Mouse (Mus musculus): ENCODE results near the gene Slc6a6. TPM values are rescaled to one million over a fixed set of nuclear protein-coding genes. Genes with fewer than 3 reads are reported as not detected.

Slc6a6 gene
- polyA plus RNA-seq, 2 experiments, result 7.5 to 8.0 TPM

GRCm38 (mm10) chr6:91652296-91652695 is 31.6 kb upstream of the Slc6a6 start:
- H3K27me3 ChIP-seq (ENCODE audit: control insufficient read depth, insufficient read depth, low read length), result no peaks in the 10 kb centered on the region
- no peak overlapping the region for H3K9ac ChIP-seq (replicated peaks)
- DNase-seq (ENCODE audit: low read depth in 3 of 3, low spot score in 3 of 3) (no peak), ATAC-seq (ENCODE audit: insufficient read depth) (no peak)
- TF ChIP-seq CTCF (IDR thresholded peaks at IDR 0.05; ENCODE audit: low read depth) (no peak), EP300 (IDR thresholded peaks at IDR 0.05; ENCODE audit: low read depth) (no peak)
- no peak overlapping the region for H3K4me2 ChIP-seq (ENCODE audit: low read depth)
- H3K4me1 ChIP-seq (replicated peaks; ENCODE audit: control insufficient read depth in 2 of 2, insufficient read depth in 2 of 2, low read length in 1 of 2), result no peaks in the 10 kb centered on the region
- 52% methylated on average over 3 of the region's 3 CpGs for WGBS (ENCODE audit: insufficient replicate concordance)
- H3K36me3 ChIP-seq (replicated peaks; ENCODE audit: control insufficient read depth, insufficient read depth, low read depth), result no peaks in the 10 kb centered on the region
- no peak overlapping the region for H3K4me3 ChIP-seq (ENCODE audit: insufficient read depth in 1 of 2, low read depth in 2 of 2, low read length in 2 of 2)
- H3K9me3 ChIP-seq (ENCODE audit: control insufficient read depth, low read length), result no peaks in the 10 kb centered on the region
- H3K27ac ChIP-seq, result no peak overlapping the region

- H3K36me3 ChIP-seq (replicated peaks; ENCODE audit: control insufficient read depth, insufficient read depth, low read depth), result no peaks in the 10 kb centered on the region
- DNase-seq (ENCODE audit: low read depth in 3 of 3, low spot score in 3 of 3) (no peak), ATAC-seq (ENCODE audit: insufficient read depth) (no peak)
- TF ChIP-seq EP300 (IDR thresholded peaks at IDR 0.05; ENCODE audit: low read depth), result no peak
- no peak; the same call in 1 of the 2 replicates for TF ChIP-seq CTCF (IDR thresholded peaks at IDR 0.05; ENCODE audit: low read depth)
- 34% methylated on average over 3 of the region's 3 CpGs for WGBS (ENCODE audit: insufficient replicate concordance)
- H3K9me3 ChIP-seq (ENCODE audit: control insufficient read depth, low read length), result no peaks in the 10 kb centered on the region
- no peak overlapping the region for H3K4me2 ChIP-seq (ENCODE audit: low read depth)
- no peak overlapping the region for H3K4me3 ChIP-seq (ENCODE audit: insufficient read depth in 1 of 2, low read depth in 2 of 2, low read length in 2 of 2)
- peaks cover 0 to 8% of the 10 kb centered on the region in 2 experiments; a peak in 2 of 4 replicates for H3K4me1 ChIP-seq (replicated peaks; ENCODE audit: control insufficient read depth in 2 of 2, insufficient read depth in 2 of 2, low read length in 1 of 2)
- no peaks in the 10 kb centered on the region for H3K27me3 ChIP-seq (ENCODE audit: control insufficient read depth, insufficient read depth, low read length)
- no peak overlapping the region for H3K27ac ChIP-seq
- H3K9ac ChIP-seq (replicated peaks), result no peak overlapping the region
Observed at GRCm38 (mm10) chr6:91655244-91655643, 28.6 kb upstream of the Slc6a6 start.

DNA sequence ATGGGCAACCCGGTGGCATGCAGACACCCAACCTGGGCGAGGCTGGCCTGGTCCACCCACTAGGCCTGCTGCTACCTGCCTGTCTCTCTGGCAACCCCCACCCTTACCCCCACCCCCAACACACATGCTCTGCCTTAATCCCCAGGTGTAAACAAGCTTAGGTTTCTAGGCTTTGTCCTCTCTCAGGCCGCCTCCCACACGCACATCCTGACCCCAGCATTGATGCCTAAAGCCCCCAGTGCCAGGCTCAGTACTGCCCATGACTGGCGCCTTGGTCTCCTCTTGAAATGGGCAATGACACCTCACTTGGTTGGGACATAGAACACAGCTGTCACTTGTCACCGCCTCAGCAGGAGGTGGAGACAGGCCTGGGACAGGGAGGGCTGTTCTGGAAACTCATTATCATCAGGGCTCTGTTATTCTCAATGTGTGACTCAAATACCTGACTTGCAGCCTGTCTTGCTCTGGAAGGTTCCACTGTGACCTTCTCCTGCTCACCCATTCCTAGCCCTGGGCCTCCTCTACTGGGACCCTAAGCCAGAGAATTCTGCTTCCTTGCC is 27.9 kb upstream of the Slc6a6 start:
- no peak for TF ChIP-seq EP300 (IDR thresholded peaks at IDR 0.05; ENCODE audit: low read depth)
- no peak for TF ChIP-seq CTCF (IDR thresholded peaks at IDR 0.05; ENCODE audit: low read depth)
- H3K9ac ChIP-seq (replicated peaks), result no peak overlapping the region
- H3K4me2 ChIP-seq (ENCODE audit: low read depth), result no peak overlapping the region
- ATAC-seq (ENCODE audit: insufficient read depth) (no peak), DNase-seq (ENCODE audit: low read depth in 3 of 3, low spot score in 3 of 3) (no peak)
- no peak overlapping the region for H3K27ac ChIP-seq
- no peaks in the 10 kb centered on the region for H3K36me3 ChIP-seq (replicated peaks; ENCODE audit: control insufficient read depth, insufficient read depth, low read depth)
- 55% methylated on average over 6 of the region's 6 CpGs for WGBS (ENCODE audit: insufficient replicate concordance)
- H3K9me3 ChIP-seq (ENCODE audit: control insufficient read depth, low read length), result no peaks in the 10 kb centered on the region
- no peak overlapping the region for H3K4me3 ChIP-seq (ENCODE audit: insufficient read depth in 1 of 2, low read depth in 2 of 2, low read length in 2 of 2)
- no peaks in the 10 kb centered on the region for H3K27me3 ChIP-seq (ENCODE audit: control insufficient read depth, insufficient read depth, low read length)
- H3K4me1 ChIP-seq (replicated peaks; ENCODE audit: control insufficient read depth in 2 of 2, insufficient read depth in 2 of 2, low read length in 1 of 2), result peaks cover 0 to 10% of the 10 kb centered on the region in 2 experiments; a peak in 2 of 4 replicates

DNA sequence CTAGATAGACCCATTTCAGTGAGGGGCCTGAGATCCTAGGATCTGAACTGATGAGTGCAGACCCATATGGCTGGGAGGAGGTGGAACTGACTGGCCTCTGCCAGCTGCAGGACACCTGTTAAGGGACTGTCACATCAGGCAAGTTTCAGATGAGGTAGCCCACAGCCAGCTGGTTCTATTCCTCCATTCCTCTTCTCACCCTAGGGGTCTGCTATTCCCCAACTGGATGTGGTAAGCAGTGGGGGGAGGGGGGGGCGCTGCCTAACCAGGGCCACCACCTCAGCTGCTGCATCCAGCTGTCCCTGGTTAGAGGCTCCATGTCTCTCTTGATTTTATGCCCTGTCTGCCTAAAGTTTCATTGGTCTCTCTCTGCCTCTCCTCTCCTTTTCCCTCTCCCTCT is 25.6 kb upstream of the Slc6a6 start:
- no peak overlapping the region for H3K4me3 ChIP-seq (ENCODE audit: insufficient read depth in 1 of 2, low read depth in 2 of 2, low read length in 2 of 2)
- no peak overlapping the region for H3K9ac ChIP-seq (replicated peaks)
- H3K9me3 ChIP-seq (ENCODE audit: control insufficient read depth, low read length), result no peaks in the 10 kb centered on the region
- ATAC-seq (ENCODE audit: insufficient read depth) (no peak), DNase-seq (ENCODE audit: low read depth in 3 of 3, low spot score in 3 of 3) (no peak)
- H3K36me3 ChIP-seq (replicated peaks; ENCODE audit: control insufficient read depth, insufficient read depth, low read depth), result no peaks in the 10 kb centered on the region
- no peaks in the 10 kb centered on the region for H3K27me3 ChIP-seq (ENCODE audit: control insufficient read depth, insufficient read depth, low read length)
- H3K4me1 ChIP-seq (replicated peaks; ENCODE audit: control insufficient read depth in 2 of 2, insufficient read depth in 2 of 2, low read length in 1 of 2), result peaks cover 0 to 10% of the 10 kb centered on the region in 2 experiments; a peak in 2 of 4 replicates
- no peak overlapping the region for H3K27ac ChIP-seq
- TF ChIP-seq EP300 (IDR thresholded peaks at IDR 0.05; ENCODE audit: low read depth) (no peak), CTCF (IDR thresholded peaks at IDR 0.05; ENCODE audit: low read depth) (no peak)
- no peak overlapping the region for H3K4me2 ChIP-seq (ENCODE audit: low read depth)
- 43% methylated on average over 1 of the region's 1 CpGs for WGBS (ENCODE audit: insufficient replicate concordance)

DNA sequence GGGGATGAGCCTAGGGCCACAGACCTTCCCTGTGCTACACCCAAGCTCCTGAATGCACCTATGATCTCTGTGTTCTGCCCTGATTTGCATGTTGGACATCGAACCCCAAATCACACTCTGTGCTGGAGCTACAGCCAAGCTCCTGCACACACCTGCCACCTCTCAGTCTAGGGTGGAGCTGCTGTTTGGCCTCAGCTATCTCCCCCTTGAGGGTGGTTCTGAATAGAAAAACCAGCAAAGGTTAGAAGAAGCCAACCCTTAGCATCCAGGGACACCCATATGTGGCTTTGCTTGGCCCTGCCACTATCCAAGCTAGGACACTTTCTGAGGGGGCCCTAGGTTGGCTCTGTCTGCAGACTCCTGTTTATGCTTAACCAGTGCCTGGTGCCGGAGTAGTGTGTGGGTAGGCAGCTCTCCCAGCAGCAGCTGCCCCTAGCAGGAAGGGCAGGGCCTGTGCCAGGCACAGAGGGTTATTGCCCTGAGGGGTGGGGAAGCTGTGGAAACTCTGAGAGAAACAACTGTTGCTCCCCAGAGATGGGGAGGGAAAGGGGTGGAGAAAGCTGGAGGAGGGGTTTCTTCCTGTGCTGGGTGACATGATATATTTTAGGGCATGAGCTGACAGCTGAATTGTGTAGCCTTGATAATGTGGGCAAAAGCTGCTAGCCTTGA is 23.9 kb upstream of the Slc6a6 start:
- Histone ChIP-seq H3K4me3 (ENCODE audit: insufficient read depth in 1 of 2, low read depth in 2 of 2, low read length in 2 of 2) (no peak overlapping the region), H3K27me3 (ENCODE audit: control insufficient read depth, insufficient read depth, low read length) (no peaks in the 10 kb centered on the region), H3K9me3 (ENCODE audit: control insufficient read depth, low read length) (no peaks in the 10 kb centered on the region), H3K4me1 (replicated peaks; ENCODE audit: control insufficient read depth in 2 of 2, insufficient read depth in 2 of 2, low read length in 1 of 2) (peaks cover 0 to 10% of the 10 kb centered on the region in 2 experiments; a peak in 2 of 4 replicates), H3K36me3 (replicated peaks; ENCODE audit: control insufficient read depth, insufficient read depth, low read depth) (no peaks in the 10 kb centered on the region), H3K27ac (no peak overlapping the region), H3K9ac (replicated peaks) (no peak overlapping the region), H3K4me2 (ENCODE audit: low read depth) (no peak overlapping the region)
- TF ChIP-seq EP300 (IDR thresholded peaks at IDR 0.05; ENCODE audit: low read depth), result no peak
- TF ChIP-seq CTCF (IDR thresholded peaks at IDR 0.05; ENCODE audit: low read depth), result no peak
- no peak for DNase-seq (ENCODE audit: low read depth in 3 of 3, low spot score in 3 of 3)
- WGBS (ENCODE audit: insufficient replicate concordance), result 34% methylated on average over 2 of the region's 2 CpGs
- no peak for ATAC-seq (ENCODE audit: insufficient read depth)
